Mouse (Mus musculus): ENCODE results near the gene Stk40. TPM values are rescaled to one million over a fixed set of nuclear protein-coding genes. Genes with fewer than 3 reads are reported as not detected.
"Not testable (repeated sequence)": the region's sequence is repeated elsewhere in the genome, so short reads cannot be mapped to it uniquely, and the experiment has no call there.

Gene Stk40
- total and polyA plus RNA-seq, 2 experiments from 2014 or later, result 17.3 to 22.8 TPM

DNA sequence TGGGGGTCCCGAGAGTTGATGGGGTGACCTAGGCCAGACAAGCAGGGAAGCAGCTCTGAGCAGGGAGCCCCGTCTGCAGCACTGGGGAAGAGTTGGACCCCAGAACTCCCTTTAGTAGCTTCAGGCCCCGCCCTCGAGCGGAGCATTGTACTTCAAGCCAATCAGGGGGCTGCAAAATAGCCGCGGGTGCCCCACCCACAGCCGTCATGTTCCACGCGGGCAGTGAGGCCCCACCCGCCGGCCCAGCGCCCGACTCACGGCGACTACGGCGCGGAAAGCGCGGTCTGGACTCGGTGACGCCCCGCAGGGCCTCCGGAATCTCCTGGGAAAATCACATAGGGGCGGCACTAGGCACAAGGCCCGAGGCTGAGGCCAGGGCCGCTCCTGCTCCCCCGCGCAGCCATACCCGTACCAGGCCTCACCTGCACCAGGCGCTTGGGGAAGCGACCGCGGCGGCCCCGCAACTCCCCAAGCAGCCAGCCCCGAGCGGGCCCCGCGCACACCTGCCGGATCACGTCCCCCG is 58.8 kb downstream of the Stk40 start:
- WGBS, result under 1% methylated on average over 44 of the region's 44 CpGs
- peak overlapping the region; percentile 81 for H3K9ac ChIP-seq (replicated peaks; ENCODE audit: low read depth, low read length)
- TF ChIP-seq CTCF (IDR thresholded peaks at IDR 0.05; ENCODE audit: low read depth), result no peak
- no peak for TF ChIP-seq EP300 (IDR thresholded peaks at IDR 0.05; ENCODE audit: low read depth)
- peak; percentile 89 for DNase-seq (ENCODE audit: low spot score)
- peak overlapping the region; percentile 61 for H3K4me3 ChIP-seq (ENCODE audit: low read depth, low read length)
- peaks cover 24% of the 10 kb centered on the region for H3K4me1 ChIP-seq (ENCODE audit: control insufficient read depth, insufficient read depth)
- H3K36me3 ChIP-seq (replicated peaks; ENCODE audit: control insufficient read depth, insufficient read depth, low read length), result peaks cover 22% of the 10 kb centered on the region
- no peaks in the 10 kb centered on the region for H3K27me3 ChIP-seq (ENCODE audit: control insufficient read depth, insufficient read depth, low read length)
- H3K9me3 ChIP-seq (replicated peaks; ENCODE audit: control insufficient read depth, low read length), result no peaks in the 10 kb centered on the region
- peak overlapping the region; percentile 99 for H3K4me2 ChIP-seq (ENCODE audit: low read depth, low read length)
- peak overlapping the region; percentile 80 for H3K27ac ChIP-seq (ENCODE audit: low read depth)
- ATAC-seq (ENCODE audit: insufficient read depth, low read depth), result peak; percentile 91

DNA sequence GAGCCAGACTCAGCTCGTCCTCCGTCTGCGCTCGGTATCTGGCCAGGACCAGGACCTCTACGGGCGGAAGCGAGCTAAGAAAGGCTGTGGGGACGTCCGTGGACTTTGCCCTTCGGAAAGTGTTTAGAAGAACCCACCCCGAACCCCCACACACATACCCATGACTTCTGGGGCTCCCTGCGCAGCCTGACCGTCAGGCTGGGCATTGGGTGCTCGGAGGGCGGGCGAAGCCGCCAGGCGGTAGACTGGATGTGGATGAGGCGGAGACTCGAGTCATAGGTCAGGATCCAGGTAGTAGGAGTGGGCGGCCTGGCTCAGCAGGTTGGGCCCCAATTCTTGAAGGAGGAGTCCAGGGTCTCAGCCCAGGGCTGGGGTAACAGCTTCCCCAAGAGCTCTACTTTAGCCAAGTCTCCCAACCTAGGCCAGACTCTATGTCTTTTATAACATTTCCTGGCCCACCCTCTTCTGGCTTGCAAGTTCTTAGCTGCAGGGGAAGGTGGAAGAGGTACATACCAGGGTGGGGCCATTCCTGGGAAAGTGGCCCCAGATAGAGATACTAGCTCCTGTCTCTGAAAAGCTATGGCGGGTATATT is 59.4 kb downstream of the Stk40 start, which contains the start of gene Sh3d21:
Gene Sh3d21 (minus strand): TSS at position 425 of the 593 bp plus-strand sequence.
- WGBS, result 8% methylated on average over 22 of the region's 22 CpGs
- TF ChIP-seq CTCF (IDR thresholded peaks at IDR 0.05; ENCODE audit: low read depth), result no peak
- no peak for TF ChIP-seq EP300 (IDR thresholded peaks at IDR 0.05; ENCODE audit: low read depth)
- peak; percentile 31 for ATAC-seq (ENCODE audit: insufficient read depth, low read depth)

GRCm38 (mm10) chr4:126163685-126164084 is 59.9 kb downstream of the Stk40 start:
- Histone ChIP-seq H3K4me3 (ENCODE audit: low read depth, low read length) (no peak overlapping the region), H3K9ac (replicated peaks; ENCODE audit: low read depth, low read length) (peak overlapping the region; percentile 81; the same call in 1 of the 2 replicates), H3K36me3 (replicated peaks; ENCODE audit: control insufficient read depth, insufficient read depth, low read length) (peaks cover 32% of the 10 kb centered on the region), H3K27me3 (ENCODE audit: control insufficient read depth, insufficient read depth, low read length) (no peaks in the 10 kb centered on the region), H3K4me1 (ENCODE audit: control insufficient read depth, insufficient read depth) (peaks cover 24% of the 10 kb centered on the region), H3K4me2 (ENCODE audit: low read depth, low read length) (no peak overlapping the region), H3K27ac (ENCODE audit: low read depth) (peak overlapping the region; percentile 80; the same call in 1 of the 2 replicates), H3K9me3 (replicated peaks; ENCODE audit: control insufficient read depth, low read length) (no peaks in the 10 kb centered on the region)
- 60% methylated on average over 4 of the region's 4 CpGs for WGBS
- no peak for ATAC-seq (ENCODE audit: insufficient read depth, low read depth)
- TF ChIP-seq CTCF (IDR thresholded peaks at IDR 0.05; ENCODE audit: low read depth) (no peak), EP300 (IDR thresholded peaks at IDR 0.05; ENCODE audit: low read depth) (no peak)
- DNase-seq (ENCODE audit: low spot score), result no peak

More for the DNA sequence above, 59.4 kb downstream of the Stk40 start, which contains the start of gene Sh3d21:
- Histone ChIP-seq H3K27me3 (ENCODE audit: control insufficient read depth, insufficient read depth, low read length) (no peaks in the 10 kb centered on the region), H3K9me3 (replicated peaks; ENCODE audit: control insufficient read depth, low read length) (no peaks in the 10 kb centered on the region), H3K9ac (replicated peaks; ENCODE audit: low read depth, low read length) (peak within 1 kb of the TSS; percentile 81), H3K4me3 (ENCODE audit: low read depth, low read length) (peak within 1 kb of the TSS; percentile 61), H3K4me1 (ENCODE audit: control insufficient read depth, insufficient read depth) (peaks cover 24% of the 10 kb centered on the region), H3K36me3 (replicated peaks; ENCODE audit: control insufficient read depth, insufficient read depth, low read length) (peaks cover 27% of the 10 kb centered on the region), H3K27ac (ENCODE audit: low read depth) (peak within 1 kb of the TSS; percentile 80), H3K4me2 (ENCODE audit: low read depth, low read length) (peak within 1 kb of the TSS; percentile 99)
- no peak for DNase-seq (ENCODE audit: low spot score)

GRCm38 (mm10) chr4:126165092-126165491 is 61.3 kb downstream of the Stk40 start:
- H3K4me2 ChIP-seq (ENCODE audit: low read depth, low read length); H3K27ac ChIP-seq (ENCODE audit: low read depth); H3K9me3 ChIP-seq (replicated peaks; ENCODE audit: control insufficient read depth, low read length); DNase-seq (ENCODE audit: low spot score); H3K27me3 ChIP-seq (ENCODE audit: control insufficient read depth, insufficient read depth, low read length); ATAC-seq (ENCODE audit: insufficient read depth, low read depth); H3K4me3 ChIP-seq (ENCODE audit: low read depth, low read length); H3K9ac ChIP-seq (replicated peaks; ENCODE audit: low read depth, low read length): not testable (repeated sequence)
- WGBS, result 57% methylated on average over 8 of the region's 10 CpGs
- Histone ChIP-seq H3K36me3 (replicated peaks; ENCODE audit: control insufficient read depth, insufficient read depth, low read length) (peaks cover 46% of the 10 kb centered on the region), H3K4me1 (ENCODE audit: control insufficient read depth, insufficient read depth) (peaks cover 24% of the 10 kb centered on the region)

- H3K9me3 ChIP-seq (replicated peaks; ENCODE audit: control insufficient read depth, low read length), result no peaks in the 10 kb centered on the region
- no peak overlapping the region for H3K4me3 ChIP-seq (ENCODE audit: low read depth, low read length)
- peak overlapping the region; percentile 89 for H3K27ac ChIP-seq (ENCODE audit: low read depth)
- peak; percentile 33; the same call in 1 of the 2 replicates for ATAC-seq (ENCODE audit: insufficient read depth, low read depth)
- DNase-seq (ENCODE audit: low spot score), result peak; percentile 70
- 33% methylated on average over 3 of the region's 3 CpGs for WGBS
- 0 out of 2 replicates have a peak overlapping the region, but pooled peaks have one; percentile 0 for H3K9ac ChIP-seq (replicated peaks; ENCODE audit: low read depth, low read length)
- TF ChIP-seq EP300 (IDR thresholded peaks at IDR 0.05; ENCODE audit: low read depth) (no peak), CTCF (IDR thresholded peaks at IDR 0.05; ENCODE audit: low read depth) (no peak)
- H3K4me2 ChIP-seq (ENCODE audit: low read depth, low read length), result no peak overlapping the region
- peaks cover 24% of the 10 kb centered on the region for H3K4me1 ChIP-seq (ENCODE audit: control insufficient read depth, insufficient read depth)
- H3K27me3 ChIP-seq (ENCODE audit: control insufficient read depth, insufficient read depth, low read length), result no peaks in the 10 kb centered on the region
- peaks cover 54% of the 10 kb centered on the region for H3K36me3 ChIP-seq (replicated peaks; ENCODE audit: control insufficient read depth, insufficient read depth, low read length)
Observed at GRCm38 (mm10) chr4:126166084-126166483, 62.3 kb downstream of the Stk40 start.

Data from heart, postnatal 0 days (tissue).